Mouse (Mus musculus): Measurements from ENCODE around the gene Krtap5-4. TPM values are rescaled to one million over a fixed set of nuclear protein-coding genes. Genes with fewer than 3 reads are reported as not detected.
"Not testable (repeated sequence)": the region's sequence is repeated elsewhere in the genome, so short reads cannot be mapped to it uniquely, and the experiment has no call there.

Gene Krtap5-4
- polyA plus RNA-seq, 1 experiment from 2014 or later: not detected

DNA sequence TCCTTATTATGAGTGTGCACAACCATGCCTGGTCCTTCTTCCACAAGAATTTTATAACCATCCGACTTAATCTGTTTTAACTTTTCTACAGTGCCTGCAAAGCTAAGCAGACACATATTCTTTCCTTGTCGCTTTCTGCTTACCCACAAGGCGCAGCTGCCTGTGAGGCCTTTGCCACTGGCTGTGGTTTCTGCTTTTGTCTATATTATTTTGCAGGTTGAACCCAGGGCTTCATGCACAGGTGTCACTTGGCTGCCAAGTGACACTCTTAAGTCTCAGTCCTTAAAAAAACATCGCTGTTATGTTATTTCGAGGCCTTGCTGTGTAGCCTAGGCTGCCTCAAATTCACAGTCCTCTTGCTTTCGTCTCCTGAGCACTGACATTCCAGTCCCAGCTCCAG is 19.3 kb downstream of the Krtap5-4 start:
- Histone ChIP-seq H3K4me1 (replicated peaks) (peaks cover 6% of the 10 kb centered on the region), H3K27ac (replicated peaks) (no peak overlapping the region), H3K27me3 (no peaks in the 10 kb centered on the region), H3K9me3 (replicated peaks) (no peaks in the 10 kb centered on the region), H3K4me2 (no peak overlapping the region), H3K36me3 (replicated peaks) (no peaks in the 10 kb centered on the region), H3K9ac (no peak overlapping the region), H3K4me3 (replicated peaks) (no peak overlapping the region)
- ATAC-seq (ENCODE audit: insufficient read depth): no peak
- 72% methylated on average over 6 of the region's 6 CpGs for WGBS (ENCODE audit: insufficient replicate concordance)

DNA sequence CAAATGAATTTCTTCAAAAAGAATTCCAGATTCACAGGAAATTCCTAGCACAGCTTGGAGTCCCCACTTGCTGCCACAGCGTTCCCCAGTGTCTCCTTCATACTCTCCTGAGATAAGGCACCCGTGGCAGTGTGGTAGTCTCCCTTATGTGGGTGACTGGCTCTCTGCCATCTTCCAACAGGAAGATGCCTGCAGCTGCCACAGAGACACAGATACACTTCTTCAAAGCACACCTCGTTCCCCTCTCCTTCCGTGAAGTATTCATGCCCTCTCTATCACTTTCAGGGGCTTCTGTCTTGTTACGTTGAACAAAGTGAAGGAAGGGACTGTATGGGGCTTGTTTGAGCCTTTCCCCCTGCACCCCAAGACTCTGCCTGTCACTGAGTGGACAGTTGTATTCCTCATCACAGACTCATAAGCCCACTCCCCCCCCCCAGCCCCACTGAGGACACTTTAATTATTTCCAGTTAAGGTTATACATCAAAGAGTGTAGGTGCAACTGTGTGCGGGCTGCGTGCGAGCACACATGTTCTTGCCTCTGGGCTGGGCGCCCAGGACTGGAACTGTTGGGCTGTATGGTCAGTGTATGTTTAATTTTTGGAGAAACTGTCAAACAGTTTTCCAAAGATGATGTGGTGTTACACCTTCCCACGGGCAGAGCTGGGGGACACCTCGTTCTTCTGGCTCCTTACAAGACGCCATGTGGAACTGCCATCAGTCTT is 20.2 kb downstream of the Krtap5-4 start:
- no peak overlapping the region for H3K4me2 ChIP-seq
- no peak for ATAC-seq (ENCODE audit: insufficient read depth)
- no peaks in the 10 kb centered on the region for H3K9me3 ChIP-seq (replicated peaks)
- 71% methylated on average over 12 of the region's 12 CpGs for WGBS (ENCODE audit: insufficient replicate concordance)
- H3K36me3 ChIP-seq (replicated peaks): no peaks in the 10 kb centered on the region
- H3K27ac ChIP-seq (replicated peaks): no peak overlapping the region
- H3K9ac ChIP-seq: no peak overlapping the region
- H3K27me3 ChIP-seq: no peaks in the 10 kb centered on the region
- no peaks in the 10 kb centered on the region for H3K4me1 ChIP-seq (replicated peaks)
- H3K4me3 ChIP-seq (replicated peaks): no peak overlapping the region

DNA sequence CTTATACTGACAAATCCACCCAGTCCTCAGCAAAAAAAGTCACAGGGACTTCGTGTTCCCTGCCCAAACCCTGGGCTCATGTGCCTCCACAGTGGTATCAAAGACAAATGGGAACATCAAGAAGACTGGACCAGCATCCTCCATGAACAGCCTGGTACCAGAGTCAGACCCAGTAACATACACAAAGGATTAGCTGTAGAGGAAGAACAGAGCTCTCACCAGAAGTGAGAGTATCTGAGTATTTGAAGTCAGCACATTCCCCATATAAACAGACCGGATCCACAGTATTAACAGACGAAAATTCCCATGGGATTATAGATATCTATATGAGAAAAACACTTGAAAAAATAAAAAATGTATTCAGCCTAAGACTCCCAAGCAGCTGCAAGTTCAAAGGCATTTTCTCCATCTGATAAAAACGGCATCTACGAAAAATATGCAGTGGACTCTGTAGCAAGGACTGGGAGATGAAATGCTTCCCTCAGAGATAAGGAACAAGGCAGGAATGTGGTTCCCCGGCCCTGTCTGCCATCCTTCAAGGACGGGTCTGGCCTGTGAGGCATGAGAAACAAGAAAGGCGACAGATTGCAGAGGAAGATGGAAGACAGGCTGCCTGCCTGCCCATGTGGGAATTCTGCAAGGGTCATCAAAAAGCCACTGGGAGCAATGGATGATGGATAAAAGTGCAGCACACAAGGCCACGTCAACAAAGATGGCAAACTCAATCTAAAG is 23.5 kb downstream of the Krtap5-4 start:
- Histone ChIP-seq H3K9ac (no peak overlapping the region), H3K27me3 (no peaks in the 10 kb centered on the region), H3K4me2 (no peak overlapping the region), H3K27ac (replicated peaks) (no peak overlapping the region), H3K4me1 (replicated peaks) (peaks cover 19% of the 10 kb centered on the region), H3K4me3 (replicated peaks) (no peak overlapping the region), H3K9me3 (replicated peaks) (no peaks in the 10 kb centered on the region), H3K36me3 (replicated peaks) (no peaks in the 10 kb centered on the region)
- no peak for ATAC-seq (ENCODE audit: insufficient read depth)
- 36% methylated on average over 9 of the region's 9 CpGs for WGBS (ENCODE audit: insufficient replicate concordance)

DNA sequence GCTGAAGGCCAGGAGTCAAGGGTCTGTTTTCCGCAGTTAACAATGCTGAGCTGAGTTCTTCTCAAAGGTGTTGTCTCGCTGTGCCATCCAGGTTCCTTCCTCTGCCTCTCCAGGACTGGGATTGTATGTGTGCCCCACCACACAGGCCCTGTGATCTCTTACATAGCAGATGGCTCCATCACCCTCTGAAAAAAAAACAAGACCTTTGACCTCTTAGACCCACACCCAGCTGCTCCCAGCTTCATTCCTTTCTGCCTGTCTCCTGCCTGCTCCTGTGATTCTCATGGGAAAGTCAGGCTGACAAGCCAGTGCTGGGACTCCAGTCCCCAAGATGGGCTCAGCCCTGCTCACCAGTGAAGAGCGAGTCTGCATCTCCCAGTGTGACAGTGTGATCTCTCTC is 25.2 kb downstream of the Krtap5-4 start:
- no peak overlapping the region for H3K9ac ChIP-seq
- peaks cover 25% of the 10 kb centered on the region for H3K4me1 ChIP-seq (replicated peaks)
- no peak overlapping the region for H3K27ac ChIP-seq (replicated peaks)
- H3K9me3 ChIP-seq (replicated peaks): no peaks in the 10 kb centered on the region
- no peak for ATAC-seq (ENCODE audit: insufficient read depth)
- no peaks in the 10 kb centered on the region for H3K36me3 ChIP-seq (replicated peaks)
- H3K4me2 ChIP-seq: no peak overlapping the region
- no peak overlapping the region for H3K4me3 ChIP-seq (replicated peaks)
- 52% methylated on average over 3 of the region's 3 CpGs for WGBS (ENCODE audit: insufficient replicate concordance)
- H3K27me3 ChIP-seq: no peaks in the 10 kb centered on the region

DNA sequence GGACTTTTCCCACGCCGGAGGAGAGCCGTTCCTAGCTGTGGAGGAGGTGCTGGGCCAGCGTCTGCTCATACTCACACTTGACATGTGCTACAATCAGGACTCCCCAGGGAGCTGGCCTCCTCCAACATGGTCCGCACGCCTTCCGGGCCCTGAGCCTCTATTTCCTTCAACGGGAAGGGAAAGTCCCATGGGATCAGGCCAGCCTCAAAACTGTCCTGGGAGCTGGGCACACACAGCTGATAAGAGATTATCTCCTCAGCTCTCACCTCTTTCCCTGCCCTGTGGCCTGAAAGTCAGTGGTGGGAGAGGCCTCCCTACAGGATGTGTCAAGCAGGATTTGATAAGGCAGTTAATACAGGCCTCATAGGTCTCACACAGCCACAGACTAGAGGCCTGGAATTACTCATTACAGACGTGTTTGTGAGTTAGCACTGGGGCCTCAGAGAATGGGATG is 26.9 kb downstream of the Krtap5-4 start:
- ATAC-seq (ENCODE audit: insufficient read depth): peak; percentile 75
- Histone ChIP-seq H3K4me1 (replicated peaks) (peaks cover 35% of the 10 kb centered on the region), H3K4me3 (replicated peaks) (no peak overlapping the region), H3K36me3 (replicated peaks) (no peaks in the 10 kb centered on the region), H3K9ac (no peak overlapping the region), H3K4me2 (no peak overlapping the region), H3K27ac (replicated peaks) (peak overlapping the region; percentile 70), H3K27me3 (no peaks in the 10 kb centered on the region), H3K9me3 (replicated peaks) (no peaks in the 10 kb centered on the region)
- 53% methylated on average over 9 of the region's 9 CpGs for WGBS (ENCODE audit: insufficient replicate concordance)

DNA sequence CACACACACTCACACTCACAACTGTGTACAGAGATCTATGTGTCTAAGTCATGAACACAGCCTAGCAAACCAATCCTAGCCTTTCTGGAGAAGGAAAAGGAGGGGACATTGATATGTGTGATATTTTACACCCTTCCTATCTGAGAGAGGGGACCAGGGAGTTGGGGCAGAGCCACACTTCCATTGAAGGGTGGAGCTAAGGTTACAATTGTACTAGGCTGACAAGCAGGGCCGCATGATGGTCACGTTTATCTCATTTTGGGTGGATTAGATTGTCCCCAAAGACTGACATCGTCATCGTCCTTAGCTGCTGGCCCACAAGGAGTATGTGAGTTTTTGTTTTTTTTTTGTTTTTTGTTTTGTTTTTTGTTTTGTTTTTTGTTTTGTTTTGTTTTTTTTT is 27.9 kb downstream of the Krtap5-4 start:
- no peak overlapping the region for H3K4me2 ChIP-seq
- peak; percentile 67 for ATAC-seq (ENCODE audit: insufficient read depth)
- H3K27me3 ChIP-seq: peaks cover 1% of the 10 kb centered on the region; the same call in 1 of the 2 replicates
- no peak overlapping the region for H3K9ac ChIP-seq
- WGBS (ENCODE audit: insufficient replicate concordance): 32% methylated on average over 4 of the region's 4 CpGs
- peaks cover 36% of the 10 kb centered on the region for H3K4me1 ChIP-seq (replicated peaks)
- peak overlapping the region; percentile 70 for H3K27ac ChIP-seq (replicated peaks)
- no peak overlapping the region for H3K4me3 ChIP-seq (replicated peaks)
- no peaks in the 10 kb centered on the region for H3K36me3 ChIP-seq (replicated peaks)
- H3K9me3 ChIP-seq (replicated peaks): no peaks in the 10 kb centered on the region

DNA sequence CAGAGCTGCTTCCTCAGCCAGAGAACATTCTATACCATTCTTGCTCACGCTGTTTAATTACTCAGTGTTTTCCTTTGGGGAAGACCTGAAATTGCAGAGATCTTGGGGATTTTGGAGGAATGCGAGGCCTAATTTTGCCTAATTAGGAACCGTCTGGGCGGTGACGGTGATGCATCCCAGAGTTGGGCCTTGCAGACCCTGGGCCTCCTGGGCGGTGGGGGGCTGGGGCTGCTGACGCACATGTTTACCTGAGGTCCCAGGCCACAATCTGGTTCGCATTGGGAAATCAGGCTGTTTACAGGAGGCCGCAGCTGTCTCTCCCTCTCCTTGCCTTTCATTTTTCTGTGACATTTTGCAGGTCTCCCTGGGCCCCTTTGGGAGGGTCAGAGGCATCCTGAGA is 29.4 kb downstream of the Krtap5-4 start:
- WGBS (ENCODE audit: insufficient replicate concordance): 88% methylated on average over 5 of the region's 9 CpGs
- not testable (repeated sequence) for H3K9me3 ChIP-seq (replicated peaks); H3K27ac ChIP-seq (replicated peaks); ATAC-seq (ENCODE audit: insufficient read depth); H3K36me3 ChIP-seq (replicated peaks); H3K4me2 ChIP-seq; H3K4me3 ChIP-seq (replicated peaks); H3K9ac ChIP-seq; H3K27me3 ChIP-seq
- H3K4me1 ChIP-seq (replicated peaks): peaks cover 36% of the 10 kb centered on the region

DNA sequence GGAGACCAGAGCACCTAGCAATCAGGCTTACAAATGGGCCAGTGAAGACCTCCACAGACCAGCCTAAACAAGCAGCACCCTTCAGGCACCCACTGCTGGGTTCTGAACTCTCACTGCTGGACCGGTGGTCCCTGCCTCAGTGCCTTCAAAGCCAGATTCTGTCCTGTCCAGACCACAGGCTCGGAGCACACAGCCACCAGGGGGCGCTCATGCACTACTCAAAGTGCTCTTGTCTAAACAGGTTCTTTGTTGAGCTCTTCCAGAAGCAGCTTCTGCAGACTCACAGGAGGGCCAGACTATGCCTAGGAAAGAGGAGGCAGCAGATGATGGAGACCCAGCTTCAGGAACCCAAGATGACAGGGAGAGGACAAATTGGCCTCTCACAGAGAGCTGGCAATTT is 30.9 kb downstream of the Krtap5-4 start:
- ATAC-seq (ENCODE audit: insufficient read depth): peak; percentile 32
- no peaks in the 10 kb centered on the region for H3K36me3 ChIP-seq (replicated peaks)
- under 1% methylated on average over 3 of the region's 3 CpGs for WGBS (ENCODE audit: insufficient replicate concordance)

DNA sequence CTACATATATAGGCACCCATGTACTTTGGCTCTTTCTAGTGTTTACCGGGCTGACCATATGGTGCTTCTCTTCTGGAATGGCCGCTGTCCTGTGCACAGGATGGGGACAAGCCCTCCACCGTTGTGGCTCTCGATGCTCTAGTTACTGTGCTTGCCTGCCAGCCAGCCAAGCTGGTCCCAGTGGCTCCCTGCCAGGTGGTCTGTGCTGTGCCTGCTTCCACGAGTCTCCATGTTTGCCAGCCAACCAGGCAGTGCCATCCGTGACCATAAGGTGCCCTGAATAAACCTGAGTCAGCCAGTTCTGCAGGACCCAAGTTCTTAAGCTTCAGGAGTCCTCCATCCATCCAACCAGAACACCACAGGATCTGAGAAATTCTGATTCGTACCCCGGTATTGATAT is 31.8 kb downstream of the Krtap5-4 start:
- Histone ChIP-seq H3K4me3 (replicated peaks) (no peak overlapping the region), H3K4me2 (no peak overlapping the region), H3K9ac (no peak overlapping the region), H3K27me3 (peaks cover 3% of the 10 kb centered on the region; the same call in 1 of the 2 replicates), H3K36me3 (replicated peaks) (no peaks in the 10 kb centered on the region), H3K9me3 (replicated peaks) (no peaks in the 10 kb centered on the region), H3K27ac (replicated peaks) (no peak overlapping the region), H3K4me1 (replicated peaks) (peaks cover 33% of the 10 kb centered on the region)
- ATAC-seq (ENCODE audit: insufficient read depth): no peak
- WGBS (ENCODE audit: insufficient replicate concordance): 83% methylated on average over 8 of the region's 8 CpGs

More for the DNA sequence above, 30.9 kb downstream of the Krtap5-4 start:
- Histone ChIP-seq H3K9me3 (replicated peaks) (no peaks in the 10 kb centered on the region), H3K4me2 (no peak overlapping the region), H3K4me3 (replicated peaks) (no peak overlapping the region), H3K4me1 (replicated peaks) (peaks cover 36% of the 10 kb centered on the region), H3K27ac (replicated peaks) (no peak overlapping the region), H3K9ac (no peak overlapping the region), H3K27me3 (peaks cover 3% of the 10 kb centered on the region; the same call in 1 of the 2 replicates)

DNA sequence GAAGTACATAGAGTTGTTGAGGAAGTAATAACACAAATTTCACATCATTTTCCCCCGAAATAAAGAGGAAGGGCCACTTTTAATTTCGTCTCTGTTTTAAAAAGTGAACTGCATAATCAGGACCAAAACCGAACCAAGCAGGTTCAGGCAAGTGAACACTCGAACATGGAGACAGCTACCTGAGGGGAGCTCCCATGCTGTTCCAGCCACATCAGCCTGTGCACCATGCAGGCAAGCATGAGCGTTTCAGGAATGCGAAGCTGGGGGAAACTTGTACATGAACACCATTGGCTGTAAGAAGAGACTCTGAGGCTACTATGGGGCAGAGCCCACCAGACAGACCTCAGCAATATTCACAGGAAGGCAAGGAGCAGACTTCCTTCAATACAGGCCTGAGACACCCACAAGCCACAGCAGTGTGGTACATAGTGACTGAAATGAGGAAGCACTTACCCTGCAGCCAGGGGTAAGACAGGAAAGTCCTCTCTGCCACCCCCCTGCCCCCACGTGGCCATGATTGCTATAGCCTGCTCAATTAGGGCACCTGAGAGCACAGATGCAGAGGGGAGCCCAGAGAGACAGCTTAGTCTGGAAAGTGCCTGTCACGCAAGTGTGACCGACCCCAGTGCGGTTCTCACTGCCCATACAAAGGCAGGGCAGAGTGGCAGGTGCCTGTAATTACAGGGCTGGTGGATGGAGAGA is 37.1 kb downstream of the Krtap5-4 start:
- H3K36me3 ChIP-seq (replicated peaks): no peaks in the 10 kb centered on the region
- H3K9me3 ChIP-seq (replicated peaks): no peaks in the 10 kb centered on the region
- no peak overlapping the region for H3K4me2 ChIP-seq
- no peak overlapping the region for H3K9ac ChIP-seq
- peaks cover 3% of the 10 kb centered on the region; the same call in 1 of the 2 replicates for H3K27me3 ChIP-seq
- H3K27ac ChIP-seq (replicated peaks): 0 out of 2 replicates have a peak overlapping the region, but pooled peaks have one; percentile 29
- ATAC-seq (ENCODE audit: insufficient read depth): peak; percentile 53; the same call in 1 of the 2 replicates
- H3K4me3 ChIP-seq (replicated peaks): no peak overlapping the region
- 36% methylated on average over 10 of the region's 10 CpGs for WGBS (ENCODE audit: insufficient replicate concordance)
- H3K4me1 ChIP-seq (replicated peaks): peaks cover 24% of the 10 kb centered on the region

Measured in liver, embryonic 15.5 days (tissue).